ENCODE assay signal across 8 mouse cellular contexts in genomic region chr7:80371041-80371751, GRCm38 (mm10). TPM values are rescaled to one million over a fixed set of nuclear protein-coding genes. Genes with fewer than 3 reads are reported as not detected.
DNase-seq lines count a peak whose midpoint lies in the region; ATAC-seq and TF ChIP-seq lines count a peak whose summit lies in the region.

Gene Man2a2 (minus strand): TSS chr7:80371375.

- ATAC-seq in embryonic facial prominence, embryonic 13.5 days (ENCODE audit: insufficient number of reproducible peaks, insufficient read depth, low FRiP score, low TSS enrichment, low read depth), result peak; percentile 65
- peak; percentile 69 for ATAC-seq in kidney, embryonic 14.5 days (ENCODE audit: low FRiP score, low TSS enrichment)
- ATAC-seq in midbrain, postnatal 0 days (ENCODE audit: low FRiP score), result peak; percentile 83

- H3K9me3 ChIP-seq in embryonic facial prominence, embryonic 13.5 days, result no peaks in the 10 kb centered on the region
- no peaks in the 10 kb centered on the region for H3K9me3 ChIP-seq in heart, embryonic 10.5 days
- no peaks in the 10 kb centered on the region for H3K9me3 ChIP-seq in kidney, embryonic 14.5 days (ENCODE audit: control insufficient read depth, low read length)
- no peaks in the 10 kb centered on the region for H3K9me3 ChIP-seq in midbrain, postnatal 0 days (ENCODE audit: low read length)

- DNase-seq in layer of hippocampus, adult 11-12 months (ENCODE audit: low spot score), result peak; percentile 74
- DNase-seq in layer of hippocampus, adult 9-10 months (ENCODE audit: low spot score), result no peak
- DNase-seq in heart, embryonic 10.5 days (ENCODE audit: low spot score), result no peak
- DNase-seq in liver, result peak; percentile 68
- DNase-seq in midbrain, postnatal 0 days (ENCODE audit: low spot score), result peak; percentile 85
- peak; percentile 60 to 81 for DNase-seq in spleen, postnatal 10 days (ENCODE audit: low spot score in 2 of 2)

- no peaks in the 10 kb centered on the region for H3K27me3 ChIP-seq in embryonic facial prominence, embryonic 13.5 days
- 0 out of 2 replicates have a peak, but pooled peaks cover 4% of the 10 kb centered on the region for H3K27me3 ChIP-seq in heart, embryonic 10.5 days (ENCODE audit: insufficient read depth, poor library complexity, severe bottlenecking)
- no peaks in the 10 kb centered on the region for H3K27me3 ChIP-seq in kidney, embryonic 14.5 days (ENCODE audit: control insufficient read depth, insufficient read depth, low read length)
- H3K27me3 ChIP-seq in midbrain, postnatal 0 days (ENCODE audit: insufficient read depth, low read length), result no peaks in the 10 kb centered on the region

- peak; percentile 69 for TF ChIP-seq CTCF in midbrain, postnatal 0 days (IDR thresholded peaks at IDR 0.05)

- WGBS in embryonic facial prominence, embryonic 13.5 days, result under 1% methylated on average over 49 of the region's 86 CpGs
- WGBS in heart, embryonic 10.5 days, result under 1% methylated on average over 80 of the region's 86 CpGs
- under 1% methylated on average over 81 of the region's 86 CpGs for WGBS in kidney, embryonic 14.5 days
- 1% methylated on average over 35 of the region's 86 CpGs for WGBS in midbrain, postnatal 0 days

- H3K4me3 ChIP-seq in embryonic facial prominence, embryonic 13.5 days, result peak within 1 kb of the TSS; percentile 88
- H3K4me3 ChIP-seq in heart, embryonic 10.5 days, result peak within 1 kb of the TSS; percentile 96
- peak within 1 kb of the TSS; percentile 84 for H3K4me3 ChIP-seq in kidney, embryonic 14.5 days (ENCODE audit: low read length)
- H3K4me3 ChIP-seq in midbrain, postnatal 0 days (ENCODE audit: low read depth, low read length), result peak within 1 kb of the TSS; percentile 92

- peak within 1 kb of the TSS; percentile 87 for H3K9ac ChIP-seq in embryonic facial prominence, embryonic 13.5 days
- peak within 1 kb of the TSS; percentile 87 for H3K9ac ChIP-seq in kidney, embryonic 14.5 days (ENCODE audit: low read depth, low read length)
- H3K9ac ChIP-seq in midbrain, postnatal 0 days (replicated peaks; ENCODE audit: low read length, poor library complexity, severe bottlenecking), result peak within 1 kb of the TSS; percentile 96

- H3K4me1 ChIP-seq in embryonic facial prominence, embryonic 13.5 days, result peaks cover 24% of the 10 kb centered on the region
- peaks cover 28% of the 10 kb centered on the region for H3K4me1 ChIP-seq in heart, embryonic 10.5 days
- peaks cover 8% of the 10 kb centered on the region; the same call in 1 of the 2 replicates for H3K4me1 ChIP-seq in kidney, embryonic 14.5 days (ENCODE audit: control insufficient read depth, insufficient read depth, low read length)
- H3K4me1 ChIP-seq in midbrain, postnatal 0 days (ENCODE audit: insufficient read depth, low read length), result peaks cover 8% of the 10 kb centered on the region; the same call in 1 of the 2 replicates

- H3K4me2 ChIP-seq in embryonic facial prominence, embryonic 13.5 days, result peak within 1 kb of the TSS; percentile 77
- H3K4me2 ChIP-seq in kidney, embryonic 14.5 days (replicated peaks; ENCODE audit: low read depth, low read length), result peak within 1 kb of the TSS; percentile 82
- H3K4me2 ChIP-seq in midbrain, postnatal 0 days (ENCODE audit: low read depth, low read length, poor library complexity, severe bottlenecking), result peak within 1 kb of the TSS; percentile 76

- peak within 1 kb of the TSS; percentile 92 for H3K27ac ChIP-seq in embryonic facial prominence, embryonic 13.5 days
- peak within 1 kb of the TSS; percentile 95 for H3K27ac ChIP-seq in heart, embryonic 10.5 days
- H3K27ac ChIP-seq in kidney, embryonic 14.5 days (ENCODE audit: low read depth, low read length), result peak within 1 kb of the TSS; percentile 80
- peak within 1 kb of the TSS; percentile 81 for H3K27ac ChIP-seq in midbrain, postnatal 0 days (ENCODE audit: low read depth, low read length)

- H3K36me3 ChIP-seq in embryonic facial prominence, embryonic 13.5 days, result peaks cover 25% of the 10 kb centered on the region
- H3K36me3 ChIP-seq in heart, embryonic 10.5 days, result peaks cover 25% of the 10 kb centered on the region
- H3K36me3 ChIP-seq in kidney, embryonic 14.5 days (ENCODE audit: control insufficient read depth, insufficient read depth, low read length), result peaks cover 24% of the 10 kb centered on the region
- H3K36me3 ChIP-seq in midbrain, postnatal 0 days (ENCODE audit: insufficient read depth, low read length), result peaks cover 23% of the 10 kb centered on the region

RNA-seq across cellular contexts. Expression of gene Man2a2, which starts in this region (rescaled TPM):
- polyA plus RNA-seq in embryonic facial prominence, embryonic 13.5 days (2015; fragmentation: Nextera tagmentation; extraction: Ambion mirVana), result 25.3 and 28.7 TPM in 2 replicates
- polyA plus RNA-seq in heart, embryonic 10.5 days (2016; fragmentation: Nextera tagmentation; extraction: Ambion mirVana), result 20.0 and 20.9 TPM in 2 replicates
- 11.9 and 17.2 TPM in 2 replicates for polyA plus RNA-seq in kidney, embryonic 14.5 days (2014; fragmentation: Nextera tagmentation; extraction: Ambion mirVana)
- 59.1 and 70.2 TPM in 2 replicates for total RNA-seq in midbrain, postnatal 0 days (2014; rRNA removed)
- 13.7 and 16.6 TPM in 2 replicates for polyA plus RNA-seq in midbrain, postnatal 0 days (2015; fragmentation: Nextera tagmentation; extraction: Ambion mirVana)

Comparison
In these comparisons a context has a peak if more than half of its experiments do, and no peak if none do; other contexts are left out.
1. DNase-seq: peak in layer of hippocampus, adult 11-12 months (single experiment), liver (single experiment), midbrain, postnatal 0 days (single experiment) and spleen, postnatal 10 days (2 of 2); none in layer of hippocampus, adult 9-10 months (single experiment) and heart, embryonic 10.5 days (single experiment).
2. Peak in every context shown above with its lines, with median percentiles within 50 percentile points of each other: ATAC-seq, H3K27ac ChIP-seq, H3K4me2 ChIP-seq, H3K4me3 ChIP-seq and H3K9ac ChIP-seq.